Mouse (Mus musculus) cerebellum, adult 2 months (tissue): ENCODE results near the gene Simc1.

Source experiments
- CTCF ChIP-seq: fragments of 200-500 bp; IDR thresholded peaks from 2 replicates; pipeline ENCODE4 v1.5.1; 2011; ENCODE audit warnings: low read depth, mild to moderate bottlenecking, control low read depth, low read length, moderate library complexity, borderline replicate concordance; ENCODE audit not compliant: insufficient read depth
- POLR2A ChIP-seq: fragments of 200-500 bp; IDR thresholded peaks from 2 replicates; pipeline ENCODE4 v1.6.1; 2011; ENCODE audit warnings: low read length, control low read depth, borderline replicate concordance; ENCODE audit not compliant: insufficient read depth

DNA sequence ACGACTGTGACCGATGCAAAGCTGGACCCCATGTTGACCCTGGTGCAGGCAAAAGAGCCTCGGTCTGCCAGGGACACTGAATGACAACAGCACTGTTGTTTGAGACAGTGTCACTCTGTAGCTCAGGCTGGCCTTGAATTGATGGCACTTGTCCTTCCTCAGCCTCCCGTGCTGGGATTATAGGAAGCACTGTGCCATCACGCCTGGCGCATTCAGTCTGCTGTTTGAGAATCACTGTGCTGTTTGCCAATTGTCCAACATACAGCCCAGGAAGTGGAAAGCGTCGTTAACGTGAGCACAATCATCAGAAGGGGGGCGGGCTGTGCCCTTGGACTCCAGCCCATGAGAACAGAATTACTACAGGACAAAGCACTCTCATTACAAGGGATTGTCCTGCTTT is 78.5 kb downstream of the Simc1 start:
- no peak for TF ChIP-seq CTCF
- TF ChIP-seq POLR2A: no peak
